Mouse (Mus musculus) stomach, postnatal 0 days (tissue): Measurements from ENCODE around the gene Necap2.

Experiments
- CTCF ChIP-seq: IDR thresholded peaks from 2 replicates; pipeline ENCODE4 v1.5.1; 2016; ENCODE audit warnings: antibody characterized with exemption, low read depth, mild to moderate bottlenecking, moderate library complexity
- EP300 ChIP-seq: optimal IDR thresholded peaks from 2 replicates; pipeline ENCODE3; 2016; ENCODE audit warnings: antibody characterized with exemption

GRCm38 (mm10) chr4:141020220-141020619, 57.9 kb downstream of the Necap2 start:
- TF ChIP-seq CTCF (no peak), EP300 (no peak)
